ENCODE assay signal across 11 mouse cellular contexts in the genomic region with DNA sequence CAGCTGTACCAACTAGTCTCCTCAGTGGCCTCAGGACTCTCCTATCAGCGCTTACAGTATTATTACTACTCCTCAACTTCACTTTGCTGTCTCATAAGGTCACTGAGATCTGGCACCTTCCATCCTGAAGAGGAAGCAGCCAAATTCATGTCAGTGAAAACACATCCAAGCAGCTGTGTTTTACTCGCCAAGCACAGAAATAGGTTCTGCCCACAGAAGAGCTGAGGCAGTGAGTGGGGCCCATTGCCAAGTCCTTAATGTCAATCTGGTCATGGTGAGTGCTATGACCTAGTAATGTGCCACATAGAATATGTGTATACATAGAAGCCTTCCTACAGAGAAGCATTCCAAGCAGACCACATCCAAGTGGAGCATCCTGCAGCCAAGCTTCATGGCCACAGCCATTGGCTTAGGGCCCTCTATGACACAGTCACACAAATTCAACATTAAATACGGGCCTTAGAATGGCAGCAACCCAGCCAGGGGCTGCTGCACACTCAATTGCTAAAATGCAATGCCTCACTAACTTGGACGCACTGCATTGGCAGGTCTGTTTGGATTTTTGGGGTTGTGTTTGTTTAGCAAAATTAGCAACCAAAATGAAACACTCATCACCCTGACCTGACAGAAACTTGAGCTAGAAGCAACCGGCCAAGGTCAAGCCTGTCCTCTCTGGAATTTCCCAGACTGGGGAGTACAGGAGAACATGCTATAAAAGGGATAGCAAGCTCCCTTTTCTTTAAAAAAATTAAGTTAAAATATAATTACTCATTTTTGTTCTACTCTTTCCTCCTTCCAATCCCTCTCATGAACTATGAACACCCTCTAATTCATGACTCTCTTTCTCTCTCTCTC.
DNase-seq lines count a peak whose midpoint lies in the region; ATAC-seq lines count a peak whose summit lies in the region.
"Had no signal": no experiment of that assay in that cellular context is flagged by ENCODE, and none has a peak within 500 bp of the region (broad histone marks: within the 10 kb centered on the region; RNA-seq: fewer than 3 reads in every experiment).

No protein-coding gene starts in this region.

- no peaks in the 10 kb centered on the region for H3K9me3 ChIP-seq in intestine, embryonic 15.5 days
- H3K9me3 ChIP-seq: heart, embryonic 13.5 days had no signal

- no peak overlapping the region for H3K4me3 ChIP-seq in intestine, embryonic 15.5 days (replicated peaks)
- H3K4me3 ChIP-seq: heart, embryonic 13.5 days; myocyte had no signal

- no peaks in the 10 kb centered on the region for H3K27me3 ChIP-seq in intestine, embryonic 15.5 days (replicated peaks)
- H3K27me3 ChIP-seq: heart, embryonic 13.5 days had no signal

- H3K27ac ChIP-seq in intestine, embryonic 15.5 days, result no peak overlapping the region
- H3K27ac ChIP-seq: heart, embryonic 13.5 days had no signal

- no peak overlapping the region for H3K4me2 ChIP-seq in intestine, embryonic 15.5 days (replicated peaks)
- H3K4me2 ChIP-seq: heart, embryonic 13.5 days had no signal

- no peaks in the 10 kb centered on the region for H3K4me1 ChIP-seq in intestine, embryonic 15.5 days (replicated peaks)
- H3K4me1 ChIP-seq: heart, embryonic 13.5 days had no signal

- DNase-seq in frontal cortex, adult 2 months (ENCODE audit: extremely low spot score in 1 of 2, low spot score in 1 of 2), result peak; percentile 5 to 26
- DNase-seq in frontal cortex, postnatal 25 days (ENCODE audit: low spot score in 2 of 2), result no peak
- DNase-seq in left cerebral cortex, postnatal 14 days (ENCODE audit: low spot score in 2 of 2), result peak; percentile 19 to 25
- DNase-seq in left cerebral cortex, postnatal 36 days (ENCODE audit: low spot score in 2 of 2), result no peak
- DNase-seq in adrenal gland, adult 8-10 months, result peak; percentile 14
- DNase-seq in gastrocnemius, adult 18-20 months (ENCODE audit: low spot score), result peak; percentile 73
- no peak for DNase-seq in B cell, adult 2 months

- no peak for ATAC-seq in intestine, embryonic 15.5 days
- ATAC-seq: intestine, postnatal 0 days had no signal

- intact Hi-C loops in left cerebral cortex, postnatal 14 days (cut with DNase I), result no loop called here
- intact Hi-C loops in left cerebral cortex, postnatal 36 days (cut with DNase I), result no loop called here

- no peak overlapping the region for H3K9ac ChIP-seq in intestine, embryonic 15.5 days
- H3K9ac ChIP-seq: heart, embryonic 13.5 days had no signal

- no peaks in the 10 kb centered on the region for H3K36me3 ChIP-seq in intestine, embryonic 15.5 days
- H3K36me3 ChIP-seq: heart, embryonic 13.5 days had no signal

- 67% methylated on average over 5 of the region's 5 CpGs for whole genome bisulfite sequencing in intestine, embryonic 15.5 days

Comparison
In these comparisons a context has a peak if more than half of its experiments do, and no peak if none do; other contexts are left out.
1. DNase-seq: peak in frontal cortex, adult 2 months (2 of 2), left cerebral cortex, postnatal 14 days (2 of 2), adrenal gland, adult 8-10 months (single experiment) and gastrocnemius, adult 18-20 months (single experiment); none in frontal cortex, postnatal 25 days (0 of 2), left cerebral cortex, postnatal 36 days (0 of 2) and B cell, adult 2 months (0 of 2).